Mouse (Mus musculus) retina, postnatal 1 day (tissue): ENCODE measurements around the gene Clec16a.

Experiments used
- DNase-seq: peaks from one replicate; pipeline ENCODE4 v3.0.0-alpha.2; 2012

Gene Clec16a

DNA sequence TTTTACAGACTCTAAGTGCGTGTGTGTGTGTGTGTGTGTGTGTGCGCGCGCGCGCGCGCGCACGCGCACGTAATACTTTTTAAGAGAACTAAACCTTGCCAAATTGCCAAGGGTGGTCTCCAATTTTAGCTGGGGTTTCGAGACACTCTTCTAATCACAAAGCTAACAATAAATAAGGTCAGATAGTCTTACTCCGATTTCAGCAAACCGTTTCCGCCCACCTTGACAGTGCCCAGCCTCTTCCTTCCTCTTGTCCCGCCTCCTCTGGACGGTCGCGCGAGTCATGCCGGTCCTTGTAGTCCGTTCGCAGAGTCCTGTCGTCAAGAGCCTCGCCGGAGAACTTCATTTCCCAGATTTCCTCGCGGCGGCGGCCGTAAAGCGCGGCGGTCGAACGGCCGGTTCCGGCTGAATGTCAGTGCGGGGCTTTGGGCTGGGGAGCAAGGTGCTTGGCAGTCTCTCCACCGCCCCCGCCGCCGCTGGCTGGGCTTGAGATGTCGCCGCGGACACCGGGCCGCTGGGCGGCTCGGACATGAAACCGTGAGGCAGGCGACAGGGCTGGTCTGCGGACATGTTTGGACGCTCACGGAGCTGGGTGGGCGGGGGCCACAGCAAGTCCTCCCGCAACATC is at the start of gene Clec16a:
Gene Clec16a, plus strand, starts transcription at position 345 of the 628 bp plus-strand sequence.
- DNase-seq = peak; percentile 98

DNA sequence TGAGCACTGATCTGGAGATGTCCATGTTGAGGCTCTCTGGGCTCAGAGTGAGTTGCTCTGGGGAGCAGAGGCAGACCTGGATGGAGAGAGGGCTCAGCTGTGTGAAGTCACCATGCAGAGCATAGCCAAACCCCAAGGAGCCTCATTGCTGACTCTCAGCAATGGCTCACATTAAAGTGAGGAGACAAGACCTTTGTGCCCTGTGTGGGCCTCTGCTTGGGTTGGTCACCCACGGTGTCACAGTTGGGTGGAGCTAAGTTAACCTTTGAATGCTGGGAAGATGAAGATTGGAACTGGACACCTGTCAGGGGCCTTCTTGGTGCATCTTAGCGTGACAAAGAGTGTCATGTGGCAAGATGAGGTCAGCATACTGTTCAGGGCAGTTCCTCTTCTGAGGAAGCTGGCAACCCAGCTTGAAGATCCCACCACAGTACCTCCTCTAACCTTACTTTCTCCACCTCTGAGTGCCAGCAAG is 49.3 kb upstream of the Clec16a start:
- no peak for DNase-seq

DNA sequence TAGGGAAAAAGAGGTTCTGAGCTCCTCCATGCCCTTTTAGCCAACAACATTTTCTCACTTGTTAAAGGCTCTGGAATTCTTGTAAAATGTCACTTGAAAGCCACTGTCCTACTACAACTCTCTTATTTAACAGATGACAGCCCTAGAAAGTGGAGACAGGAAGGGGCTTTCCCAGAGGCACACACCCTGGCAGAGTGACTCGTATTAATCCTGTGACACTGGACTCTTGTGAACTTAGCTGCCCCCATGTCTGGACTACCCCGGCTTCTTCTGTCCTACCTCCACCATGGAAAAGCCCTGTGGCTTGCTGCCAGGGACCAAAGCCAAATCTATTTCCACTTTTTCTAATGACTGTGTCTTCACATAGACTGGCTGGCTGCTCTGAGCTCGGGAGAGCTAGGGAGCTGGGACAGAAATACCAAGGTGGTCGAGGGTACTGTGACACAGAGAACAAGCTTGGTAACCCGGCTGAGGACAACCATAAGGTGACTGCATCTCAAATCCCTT is 47.0 kb upstream of the Clec16a start:
- no peak for DNase-seq

DNA sequence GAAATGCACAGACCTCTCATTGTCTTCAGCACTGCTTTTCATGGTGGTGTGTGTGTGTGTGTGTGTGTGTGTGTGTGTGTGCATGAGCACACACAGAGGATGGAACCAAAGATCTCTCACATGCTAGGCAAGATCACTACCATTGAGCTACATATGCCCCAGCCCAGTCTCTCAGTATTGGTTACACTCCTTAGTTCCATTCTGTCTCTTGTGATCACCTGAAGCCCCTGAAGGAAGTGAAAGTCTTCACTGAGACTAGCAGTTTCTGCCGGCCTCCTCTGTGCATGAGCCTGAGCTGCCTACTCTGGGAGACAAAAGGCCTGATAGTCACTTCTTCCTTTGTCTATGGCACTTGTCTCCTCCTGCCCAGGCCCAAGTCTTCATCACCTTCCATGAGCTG is 46.0 kb upstream of the Clec16a start:
- DNase-seq = no peak

DNA sequence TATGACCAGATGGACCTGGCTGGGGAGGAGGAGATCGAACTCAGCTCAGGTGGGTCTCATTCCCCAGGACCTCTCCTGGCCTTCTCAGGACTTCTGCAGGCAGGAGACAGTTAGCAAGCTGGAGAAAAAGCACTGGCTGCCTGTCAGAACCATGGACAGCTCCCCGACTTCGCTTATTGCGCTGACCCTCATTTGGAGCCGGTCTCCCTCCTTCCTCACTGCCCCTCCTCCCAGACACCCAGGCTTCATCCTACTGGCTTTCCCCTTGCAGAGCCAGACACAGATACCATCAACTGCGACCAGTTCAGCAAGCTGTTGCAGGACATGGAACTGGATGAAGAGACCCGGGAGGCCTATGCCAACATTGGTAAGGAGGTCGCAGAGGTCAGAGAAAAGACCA is 43.3 kb upstream of the Clec16a start:
- peak; percentile 69 for DNase-seq

DNA sequence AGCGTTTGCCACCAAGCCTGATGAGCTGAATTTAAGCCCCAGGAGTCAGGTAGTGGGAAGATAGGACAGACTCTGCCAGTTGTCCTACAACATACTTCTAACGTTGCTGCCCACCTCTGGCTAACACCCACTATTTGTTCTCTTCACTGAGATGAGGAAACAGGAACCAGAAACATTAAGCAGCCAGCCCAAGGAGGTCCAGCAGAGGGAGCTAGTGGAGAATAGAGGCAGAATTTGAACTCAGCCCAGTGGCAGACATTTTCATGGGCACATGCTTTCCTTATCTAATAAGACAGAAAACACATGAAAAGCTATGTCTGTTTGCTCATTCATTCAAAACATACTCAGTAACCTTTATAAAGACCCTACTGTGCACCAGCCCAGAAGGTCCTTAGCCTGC is 42.1 kb upstream of the Clec16a start:
- DNase-seq = no peak

DNA sequence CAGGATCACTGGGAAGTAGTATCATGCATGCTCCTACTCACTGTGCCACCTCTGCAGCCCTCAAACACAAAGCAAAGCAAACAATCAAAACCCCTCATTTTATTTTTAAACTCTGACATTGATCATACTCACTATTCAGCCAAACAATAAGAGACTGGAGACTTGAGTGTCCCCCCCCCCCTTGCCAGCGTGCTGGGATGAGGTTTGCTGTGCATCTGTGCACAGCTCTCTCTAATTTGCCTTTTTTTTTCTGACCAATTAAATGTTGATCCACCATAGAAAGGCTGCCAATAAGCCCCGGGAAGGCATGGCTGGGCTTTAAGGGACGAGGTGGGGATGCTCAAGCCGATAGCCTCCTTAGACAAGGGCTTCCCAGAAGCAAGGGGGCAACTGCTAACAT is 37.7 kb upstream of the Clec16a start:
- no peak for DNase-seq

DNA sequence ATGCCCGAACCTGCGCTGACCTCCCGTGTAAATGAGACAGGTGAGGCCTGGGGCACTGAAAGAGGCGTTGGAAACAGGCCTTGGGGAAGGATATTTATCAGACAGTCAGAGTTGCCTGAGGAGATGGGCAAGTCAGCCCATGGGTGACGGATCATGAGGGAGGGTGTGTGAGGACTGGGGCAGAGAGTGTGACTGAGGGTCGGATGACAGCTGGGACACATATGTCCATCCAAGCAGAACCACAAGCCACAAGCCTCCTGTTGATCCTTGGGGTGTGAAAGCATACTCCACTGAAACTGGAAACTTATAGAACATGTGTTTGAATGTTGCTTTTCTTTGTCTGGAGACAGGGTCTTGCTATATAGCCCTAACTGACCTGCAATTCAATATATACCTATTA is 36.4 kb upstream of the Clec16a start:
- no peak for DNase-seq

DNA sequence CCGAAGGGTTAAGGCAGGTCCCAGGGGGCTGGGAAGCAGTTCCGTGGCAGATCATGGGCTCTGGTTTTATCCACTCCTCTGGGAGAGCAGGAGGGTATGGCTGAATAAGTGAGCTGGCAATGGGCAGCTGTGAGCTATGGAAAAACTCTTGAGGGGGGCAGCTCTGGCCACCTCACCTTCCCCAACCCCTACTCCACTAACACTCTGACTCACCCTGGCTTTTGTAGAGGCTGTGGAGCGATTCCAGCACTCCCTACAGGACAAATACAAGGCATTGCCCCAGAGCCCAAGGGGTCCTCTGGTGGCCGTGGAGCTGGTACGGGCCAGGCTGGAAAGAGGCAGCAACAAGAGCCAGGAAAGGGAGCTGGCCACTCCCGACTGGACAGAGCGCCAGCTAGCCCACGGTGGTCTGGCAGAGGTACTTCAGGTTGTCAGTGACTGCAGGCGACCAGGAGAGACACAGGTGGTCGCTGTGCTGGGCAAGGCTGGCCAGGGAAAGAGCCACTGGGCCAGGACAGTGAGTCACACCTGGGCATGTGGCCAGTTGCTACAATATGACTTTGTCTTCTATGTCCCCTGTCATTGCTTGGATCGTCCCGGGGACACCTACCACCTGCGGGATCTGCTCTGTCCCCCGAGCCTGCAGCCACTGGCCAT is 34.5 kb upstream of the Clec16a start:
- no peak for DNase-seq

DNA sequence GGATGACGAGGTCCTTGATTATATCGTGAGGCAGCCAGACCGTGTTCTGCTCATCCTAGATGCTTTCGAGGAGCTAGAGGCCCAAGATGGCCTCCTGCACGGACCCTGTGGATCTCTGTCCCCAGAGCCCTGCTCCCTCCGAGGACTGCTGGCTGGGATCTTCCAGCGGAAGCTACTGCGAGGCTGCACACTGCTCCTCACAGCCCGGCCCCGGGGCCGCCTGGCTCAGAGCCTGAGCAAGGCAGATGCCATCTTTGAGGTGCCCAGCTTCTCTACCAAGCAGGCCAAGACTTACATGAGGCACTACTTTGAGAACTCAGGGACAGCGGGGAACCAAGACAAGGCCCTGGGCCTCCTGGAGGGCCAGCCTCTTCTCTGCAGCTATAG is 34.0 kb upstream of the Clec16a start:
- no peak for DNase-seq

DNA sequence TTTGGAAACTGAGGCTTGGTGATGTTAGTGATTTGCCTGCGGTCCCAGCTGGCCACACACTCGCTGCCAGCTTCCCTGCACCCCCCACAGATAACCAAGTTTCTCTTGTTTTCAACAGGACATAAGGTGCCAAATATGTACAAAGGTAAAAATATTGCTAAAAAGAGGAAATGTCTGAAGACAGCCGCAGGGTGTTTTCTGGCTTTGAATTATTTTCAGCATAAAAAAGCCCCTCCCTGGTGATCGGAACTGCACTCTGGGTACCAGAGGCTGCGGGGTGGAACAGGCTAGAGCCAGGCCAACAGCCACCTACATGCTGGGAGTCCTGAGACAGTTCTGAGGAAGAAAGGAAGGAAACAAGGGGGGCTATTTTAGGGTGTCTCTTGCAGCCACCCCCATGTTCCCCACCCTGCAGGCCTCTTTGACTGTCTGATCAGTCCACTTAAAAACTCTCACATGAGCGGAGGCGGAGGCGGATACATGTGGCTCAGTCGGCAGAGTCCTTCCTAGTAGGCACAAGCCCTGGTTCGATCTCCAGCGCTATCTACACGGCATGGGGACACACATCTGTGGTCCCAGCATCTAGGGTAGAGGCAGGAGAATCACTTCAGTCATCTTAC is 29.1 kb upstream of the Clec16a start:
- DNase-seq = no peak

DNA sequence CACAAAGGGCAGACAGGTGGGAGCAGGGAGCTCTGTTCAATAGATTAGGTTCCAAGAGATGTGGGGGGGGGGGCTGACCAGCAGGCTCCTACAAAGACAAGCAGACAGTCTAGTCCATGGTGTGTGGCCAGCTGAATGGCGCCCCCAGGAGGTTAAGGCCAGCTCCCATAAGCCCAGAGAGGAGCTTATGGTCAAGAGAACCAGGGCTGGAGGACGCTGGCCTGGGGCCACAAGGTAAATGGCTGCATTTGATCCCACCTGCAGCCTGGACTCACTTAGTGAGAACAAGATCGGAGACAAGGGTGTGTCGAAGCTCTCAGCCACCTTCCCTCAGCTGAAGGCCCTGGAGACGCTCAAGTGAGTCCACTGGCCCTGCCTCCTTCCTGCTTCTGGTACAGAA is 27.1 kb upstream of the Clec16a start:
- no peak for DNase-seq

DNA sequence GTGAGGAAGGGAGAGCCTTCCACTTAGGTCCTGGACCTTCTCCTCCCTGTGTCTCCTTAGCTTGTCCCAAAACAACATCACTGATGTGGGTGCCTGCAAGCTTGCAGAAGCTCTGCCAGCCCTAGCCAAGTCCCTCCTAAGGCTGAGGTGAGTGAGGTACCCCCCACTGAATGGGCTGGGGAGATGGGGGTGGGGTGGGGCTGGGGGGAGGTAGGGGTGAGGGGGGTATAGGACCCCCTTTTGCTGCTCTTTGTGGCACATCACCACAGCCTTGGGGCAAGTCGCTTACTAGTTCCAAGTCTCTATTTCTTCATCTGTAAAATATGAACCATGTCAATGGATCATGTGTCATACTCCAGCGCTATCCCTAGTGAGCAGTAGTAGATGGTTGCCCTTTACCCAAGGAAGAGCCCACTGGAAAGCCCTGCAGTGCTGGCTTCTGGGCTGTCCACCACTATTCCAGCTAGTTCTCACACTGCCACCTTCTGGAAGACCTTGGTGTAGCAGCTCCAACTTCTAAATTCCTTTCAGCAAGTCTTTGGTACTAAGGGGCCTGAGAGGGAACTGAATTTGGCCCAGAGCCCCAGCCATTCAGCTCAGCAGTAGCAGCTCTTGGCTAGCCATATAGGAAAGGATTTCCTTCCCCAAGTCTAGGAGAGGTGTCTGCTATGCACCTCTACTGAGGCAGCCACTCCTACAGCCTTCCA is 24.1 kb upstream of the Clec16a start:
- DNase-seq = peak; percentile 87

DNA sequence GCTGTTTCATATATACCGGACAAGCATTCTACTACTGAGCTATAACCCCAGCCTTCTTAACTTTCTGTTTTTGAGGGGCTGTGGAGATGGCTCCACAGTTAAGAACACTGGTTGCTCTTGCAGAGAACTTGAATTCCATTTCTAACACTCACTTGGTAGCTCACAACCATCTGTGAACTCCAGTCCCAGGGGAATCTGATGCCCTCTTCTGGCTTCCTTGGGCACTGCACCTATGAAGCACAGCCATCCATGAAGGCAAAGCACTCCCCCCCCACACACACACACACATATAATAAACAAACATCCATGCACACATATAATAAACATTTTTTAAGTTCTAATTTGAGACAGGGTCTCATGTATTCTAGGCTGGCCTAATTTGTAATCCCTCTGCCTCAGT is 22.3 kb upstream of the Clec16a start:
- DNase-seq = peak; percentile 71

DNA sequence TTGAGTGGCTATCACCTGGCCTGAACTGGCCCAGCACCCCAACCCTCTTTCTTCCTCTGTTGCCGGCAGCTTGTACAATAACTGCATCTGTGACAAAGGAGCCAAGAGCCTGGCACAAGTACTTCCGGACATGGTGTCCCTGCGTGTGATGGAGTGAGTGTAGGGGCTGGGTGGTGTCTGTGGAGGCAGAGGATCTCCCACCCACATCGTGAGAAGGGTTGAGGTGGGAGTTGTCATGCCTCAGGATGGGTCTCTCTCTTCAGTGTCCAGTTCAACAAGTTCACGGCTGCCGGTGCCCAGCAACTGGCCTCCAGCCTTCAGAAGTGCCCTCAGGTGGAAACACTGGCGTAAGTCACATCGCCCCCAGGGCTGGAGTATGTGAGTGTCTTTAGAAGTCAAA is 21.5 kb upstream of the Clec16a start:
- DNase-seq = no peak

DNA sequence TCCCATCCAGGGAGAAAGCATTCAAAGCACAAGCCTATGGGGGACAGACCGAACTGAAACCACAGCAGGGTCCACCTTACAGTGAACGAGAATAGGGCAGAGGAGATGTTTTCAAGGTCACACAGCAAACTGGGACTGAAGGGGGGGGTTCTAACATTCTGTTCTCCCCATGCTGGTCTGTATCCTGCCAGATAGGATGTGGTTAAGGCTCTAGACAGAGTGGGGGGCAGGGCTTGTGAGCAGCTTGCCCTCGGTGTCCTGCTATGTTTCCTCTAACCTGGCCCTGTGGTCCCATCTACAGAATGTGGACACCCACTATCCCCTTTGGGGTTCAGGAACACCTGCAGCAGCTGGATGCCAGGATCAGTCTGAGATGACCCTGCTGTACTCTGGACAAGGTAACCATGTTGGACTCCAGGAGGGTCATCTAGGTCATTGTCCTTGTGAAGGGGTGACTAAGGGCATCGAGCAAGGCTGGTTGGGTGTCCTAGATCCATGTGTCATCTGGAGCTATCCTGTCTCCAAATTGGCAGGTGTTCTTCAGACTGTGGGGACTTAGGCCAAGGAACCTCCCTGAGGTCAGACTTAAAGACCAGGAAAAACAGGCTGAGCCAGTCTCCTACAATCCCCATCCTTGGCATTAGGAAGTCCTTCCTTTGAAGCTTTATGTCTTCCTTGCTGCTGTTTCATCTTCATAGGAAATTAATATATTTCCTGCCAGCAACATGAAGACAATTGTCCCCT is 20.1 kb upstream of the Clec16a start:
- no peak for DNase-seq

DNA sequence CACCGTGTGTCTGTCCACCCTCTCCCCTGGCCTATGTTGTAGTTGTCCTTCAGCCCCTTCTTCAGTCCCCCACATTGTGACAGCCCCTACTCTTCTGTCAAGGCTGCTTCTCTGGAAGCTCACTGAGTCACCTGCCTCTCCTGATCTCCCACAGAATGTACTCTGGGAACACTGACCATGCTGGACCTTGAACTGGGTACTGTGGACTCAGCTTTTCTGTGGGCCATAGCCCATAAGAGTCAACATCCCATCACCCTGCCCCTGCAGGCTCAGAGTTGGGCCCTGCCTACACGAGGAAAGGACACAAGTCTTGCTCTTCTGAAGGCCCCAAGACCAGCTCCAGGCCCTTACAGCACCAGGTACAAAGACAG is 19.5 kb upstream of the Clec16a start:
- DNase-seq = no peak

DNA sequence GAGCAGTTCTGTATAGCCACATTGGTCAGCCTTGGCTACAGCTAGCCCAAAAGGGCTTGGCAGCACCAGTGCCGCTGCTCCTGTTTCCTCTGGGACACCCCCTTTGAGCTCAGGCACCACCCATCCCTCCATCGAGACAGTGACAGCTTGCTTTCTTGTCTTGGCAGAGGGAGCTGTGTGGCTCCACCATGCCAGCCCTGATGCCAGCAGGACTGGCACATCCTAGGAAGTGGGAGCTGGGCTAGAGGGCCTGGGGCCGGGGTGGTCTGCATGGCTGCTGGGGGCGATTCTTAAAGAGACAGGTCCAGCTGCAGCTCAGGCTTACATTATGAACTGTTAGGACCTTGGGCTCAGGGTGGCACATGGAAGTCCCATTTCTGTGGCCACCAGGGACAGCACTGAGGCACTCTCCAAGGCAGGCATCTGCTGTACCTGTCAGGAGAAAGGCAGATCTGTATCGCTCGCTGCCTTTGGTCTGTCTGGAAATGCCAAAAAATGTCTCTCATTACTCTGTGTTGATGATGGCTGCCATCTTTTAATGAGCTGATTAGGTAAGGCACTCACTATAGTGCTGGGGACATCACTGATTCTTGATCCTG is 18.0 kb upstream of the Clec16a start:
- no peak for DNase-seq

DNA sequence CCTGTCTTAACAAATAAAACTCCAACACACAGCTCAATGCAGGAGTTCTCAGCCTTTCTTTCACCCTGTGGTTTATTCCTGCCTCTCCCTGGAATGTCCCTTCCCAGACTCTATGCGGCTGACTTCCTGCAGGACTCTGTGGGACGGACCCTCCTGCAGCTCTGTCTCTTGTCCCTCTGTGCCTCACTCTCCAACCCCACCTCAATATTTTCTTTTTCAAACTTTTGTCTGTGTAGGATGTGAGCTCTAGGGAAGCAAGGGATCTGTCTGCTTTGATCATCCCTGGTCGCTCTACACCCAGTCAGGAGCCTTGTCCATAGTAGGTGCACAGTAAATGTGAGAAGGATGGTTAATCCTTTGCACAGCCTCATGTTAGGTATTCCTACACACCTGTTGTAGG is 16.8 kb upstream of the Clec16a start:
- no peak for DNase-seq

DNA sequence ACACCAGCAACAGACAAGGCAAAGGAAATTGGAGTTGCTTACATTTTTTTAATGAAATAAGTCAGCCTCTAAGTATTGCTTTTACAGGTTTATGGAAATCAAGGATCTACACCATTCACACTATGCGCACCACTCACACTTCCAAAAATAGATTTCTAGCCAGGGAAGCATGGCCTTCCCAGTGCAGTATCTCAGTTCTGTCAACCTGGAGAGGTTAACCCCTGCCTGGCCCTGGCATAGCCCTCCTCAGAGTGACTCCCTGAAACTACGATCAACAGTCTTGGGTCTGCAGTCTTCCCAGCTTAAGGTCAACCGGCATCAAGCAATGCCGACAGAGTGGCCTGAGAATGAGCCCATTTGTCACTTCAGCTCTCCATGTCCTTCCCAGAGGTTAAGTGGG is 15.0 kb upstream of the Clec16a start:
- DNase-seq = no peak

DNA sequence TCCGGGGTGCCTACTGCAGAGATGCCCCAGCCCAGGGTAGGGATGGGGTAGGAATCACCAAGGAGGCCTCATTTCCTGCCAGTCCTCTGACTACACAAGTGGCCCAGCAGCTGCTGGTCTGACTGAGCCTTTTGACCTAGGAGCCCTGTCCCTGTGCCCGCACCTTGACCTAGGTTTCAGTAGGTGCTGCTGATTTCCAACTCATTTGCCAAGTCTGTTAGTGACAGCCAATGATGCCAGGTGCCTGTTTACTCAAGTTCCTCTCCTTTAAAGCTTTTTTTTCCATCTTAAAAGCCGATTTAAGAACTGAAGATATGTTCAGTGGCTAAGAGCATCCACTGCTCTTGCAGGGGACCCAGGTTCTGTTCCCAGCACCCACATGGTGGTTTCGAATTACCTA is 11.4 kb upstream of the Clec16a start:
- no peak for DNase-seq

DNA sequence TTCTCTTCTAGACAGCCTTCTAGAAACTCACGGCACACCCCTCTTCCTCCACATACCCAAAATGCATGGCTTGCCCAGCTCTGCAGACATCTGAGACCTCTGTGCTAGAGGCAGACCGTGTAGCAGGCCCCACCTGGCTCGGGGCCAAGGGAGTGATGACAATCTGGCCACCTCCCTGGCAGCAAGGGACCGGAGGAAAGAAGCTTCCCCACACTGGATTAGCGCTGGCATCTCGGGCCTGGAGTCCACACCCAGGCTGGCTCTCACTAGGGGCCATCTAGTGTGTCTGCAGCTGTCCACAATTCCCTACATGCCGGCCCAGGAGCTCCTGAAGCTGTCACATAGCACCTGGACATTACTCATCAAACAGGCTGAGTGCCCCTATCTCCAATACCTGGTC is 10.6 kb upstream of the Clec16a start:
- DNase-seq = peak; percentile 52

DNA sequence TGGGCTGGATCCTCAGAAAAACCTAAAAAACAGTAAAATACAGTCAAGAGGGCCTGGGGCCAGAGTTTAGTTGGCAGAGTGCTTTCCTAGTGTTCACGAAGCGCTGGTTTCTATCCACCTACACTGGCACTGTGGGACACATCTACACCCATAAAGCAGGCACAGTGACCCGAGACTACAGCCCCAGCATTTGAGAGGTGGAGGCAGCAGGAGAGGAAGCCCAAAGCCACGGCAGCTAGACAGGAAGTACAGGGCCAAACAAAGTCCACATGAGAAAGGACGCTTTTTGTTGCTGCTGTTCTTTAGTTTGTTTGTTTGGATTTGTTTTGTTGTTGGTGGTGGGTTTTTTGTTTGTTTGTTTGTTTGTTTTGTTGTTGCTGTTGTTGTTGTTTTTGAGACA is 8.8 kb upstream of the Clec16a start:
- DNase-seq = no peak
